Mouse (Mus musculus): ENCODE data around the gene Slc39a3. TPM values are rescaled to one million over a fixed set of nuclear protein-coding genes. Genes with fewer than 3 reads are reported as not detected.
"Not testable (repeated sequence)": the region's sequence is repeated elsewhere in the genome, so short reads cannot be mapped to it uniquely, and the experiment has no call there.

The Slc39a3 gene
- polyA plus RNA-seq, 1 experiment from 2014 or later: 9.6 TPM

- ATAC-seq (replicated peaks; ENCODE audit: extremely low read depth, insufficient read depth, low FRiP score): no peak
- Histone ChIP-seq H3K9me3 (replicated peaks; ENCODE audit: control insufficient read depth, low read length) (0 out of 2 replicates have a peak, but pooled peaks cover 2% of the 10 kb centered on the region), H3K27me3 (ENCODE audit: control insufficient read depth, insufficient read depth, low read length) (peaks cover 22% of the 10 kb centered on the region), H3K4me1 (ENCODE audit: control insufficient read depth, insufficient read depth, low read length) (peaks cover 13% of the 10 kb centered on the region), H3K4me2 (ENCODE audit: low read depth, low read length) (peak overlapping the region; percentile 55; the same call in 1 of the 2 replicates), H3K9ac (ENCODE audit: low read length) (no peak overlapping the region), H3K27ac (ENCODE audit: low read length) (no peak overlapping the region), H3K36me3 (ENCODE audit: control insufficient read depth, insufficient read depth) (no peaks in the 10 kb centered on the region), H3K4me3 (ENCODE audit: low read length) (no peak overlapping the region)
- WGBS: 40% methylated on average over 4 of the region's 4 CpGs
Observed at GRCm38 (mm10) chr10:80994621-80995020, 42.6 kb downstream of the Slc39a3 start.

- 68% methylated on average over 5 of the region's 5 CpGs for WGBS
- H3K4me2 ChIP-seq (ENCODE audit: low read depth, low read length): no peak overlapping the region
Observed at GRCm38 (mm10) chr10:80993276-80993675, 44.0 kb downstream of the Slc39a3 start.

GRCm38 (mm10) chr10:80991945-80992344 lies 45.3 kb downstream of the Slc39a3 start:
- no peak for ATAC-seq (replicated peaks; ENCODE audit: extremely low read depth, insufficient read depth, low FRiP score)
- no peak overlapping the region for H3K4me3 ChIP-seq (ENCODE audit: low read length)

More at GRCm38 (mm10) chr10:80993276-80993675, 44.0 kb downstream of the Slc39a3 start:
- ATAC-seq (replicated peaks; ENCODE audit: extremely low read depth, insufficient read depth, low FRiP score): no peak
- Histone ChIP-seq H3K36me3 (ENCODE audit: control insufficient read depth, insufficient read depth) (no peaks in the 10 kb centered on the region), H3K9ac (ENCODE audit: low read length) (no peak overlapping the region), H3K9me3 (replicated peaks; ENCODE audit: control insufficient read depth, low read length) (0 out of 2 replicates have a peak, but pooled peaks cover 2% of the 10 kb centered on the region), H3K27ac (ENCODE audit: low read length) (no peak overlapping the region), H3K4me1 (ENCODE audit: control insufficient read depth, insufficient read depth, low read length) (peaks cover 9% of the 10 kb centered on the region), H3K4me3 (ENCODE audit: low read length) (no peak overlapping the region), H3K27me3 (ENCODE audit: control insufficient read depth, insufficient read depth, low read length) (peaks cover 15% of the 10 kb centered on the region)

GRCm38 (mm10) chr10:80991007-80991406 lies 46.2 kb downstream of the Slc39a3 start:
- no peak for ATAC-seq (replicated peaks; ENCODE audit: extremely low read depth, insufficient read depth, low FRiP score)

More at GRCm38 (mm10) chr10:80991945-80992344, 45.3 kb downstream of the Slc39a3 start:
- 82% methylated on average over 1 of the region's 1 CpGs for WGBS
- Histone ChIP-seq H3K27me3 (ENCODE audit: control insufficient read depth, insufficient read depth, low read length) (peaks cover 6% of the 10 kb centered on the region; the same call in 1 of the 2 replicates), H3K9me3 (replicated peaks; ENCODE audit: control insufficient read depth, low read length) (0 out of 2 replicates have a peak, but pooled peaks cover 2% of the 10 kb centered on the region), H3K9ac (ENCODE audit: low read length) (no peak overlapping the region), H3K36me3 (ENCODE audit: control insufficient read depth, insufficient read depth) (no peaks in the 10 kb centered on the region), H3K27ac (ENCODE audit: low read length) (no peak overlapping the region), H3K4me2 (ENCODE audit: low read depth, low read length) (no peak overlapping the region), H3K4me1 (ENCODE audit: control insufficient read depth, insufficient read depth, low read length) (peaks cover 17% of the 10 kb centered on the region)

GRCm38 (mm10) chr10:80990406-80990805 lies 46.8 kb downstream of the Slc39a3 start:
- H3K4me1 ChIP-seq (ENCODE audit: control insufficient read depth, insufficient read depth, low read length): peaks cover 27% of the 10 kb centered on the region
- no peak overlapping the region for H3K27ac ChIP-seq (ENCODE audit: low read length)
- 69% methylated on average over 7 of the region's 7 CpGs for WGBS
- H3K36me3 ChIP-seq (ENCODE audit: control insufficient read depth, insufficient read depth): no peaks in the 10 kb centered on the region
- H3K4me2 ChIP-seq (ENCODE audit: low read depth, low read length): no peak overlapping the region
- H3K4me3 ChIP-seq (ENCODE audit: low read length): no peak overlapping the region
- no peak overlapping the region for H3K9ac ChIP-seq (ENCODE audit: low read length)
- H3K27me3 ChIP-seq (ENCODE audit: control insufficient read depth, insufficient read depth, low read length): peaks cover 6% of the 10 kb centered on the region; the same call in 1 of the 2 replicates
- H3K9me3 ChIP-seq (replicated peaks; ENCODE audit: control insufficient read depth, low read length): 0 out of 2 replicates have a peak, but pooled peaks cover 2% of the 10 kb centered on the region
- ATAC-seq (replicated peaks; ENCODE audit: extremely low read depth, insufficient read depth, low FRiP score): no peak

More at GRCm38 (mm10) chr10:80991007-80991406, 46.2 kb downstream of the Slc39a3 start:
- H3K4me1 ChIP-seq (ENCODE audit: control insufficient read depth, insufficient read depth, low read length): peaks cover 21% of the 10 kb centered on the region
- WGBS: 11% methylated on average over 3 of the region's 3 CpGs
- H3K36me3 ChIP-seq (ENCODE audit: control insufficient read depth, insufficient read depth): no peaks in the 10 kb centered on the region
- H3K27ac ChIP-seq (ENCODE audit: low read length): no peak overlapping the region
- H3K4me3 ChIP-seq (ENCODE audit: low read length): no peak overlapping the region
- H3K9me3 ChIP-seq (replicated peaks; ENCODE audit: control insufficient read depth, low read length): 0 out of 2 replicates have a peak, but pooled peaks cover 2% of the 10 kb centered on the region
- H3K4me2 ChIP-seq (ENCODE audit: low read depth, low read length): no peak overlapping the region
- no peak overlapping the region for H3K9ac ChIP-seq (ENCODE audit: low read length)
- peaks cover 6% of the 10 kb centered on the region; the same call in 1 of the 2 replicates for H3K27me3 ChIP-seq (ENCODE audit: control insufficient read depth, insufficient read depth, low read length)

- not testable (repeated sequence) for H3K27me3 ChIP-seq (ENCODE audit: control insufficient read depth, insufficient read depth, low read length); H3K36me3 ChIP-seq (ENCODE audit: control insufficient read depth, insufficient read depth); H3K4me2 ChIP-seq (ENCODE audit: low read depth, low read length); H3K27ac ChIP-seq (ENCODE audit: low read length); H3K9ac ChIP-seq (ENCODE audit: low read length); ATAC-seq (replicated peaks; ENCODE audit: extremely low read depth, insufficient read depth, low FRiP score); H3K4me3 ChIP-seq (ENCODE audit: low read length); H3K9me3 ChIP-seq (replicated peaks; ENCODE audit: control insufficient read depth, low read length)
- H3K4me1 ChIP-seq (ENCODE audit: control insufficient read depth, insufficient read depth, low read length): peaks cover 27% of the 10 kb centered on the region
- 54% methylated on average over 4 of the region's 4 CpGs for WGBS
Observed at GRCm38 (mm10) chr10:80989854-80990253, 47.4 kb downstream of the Slc39a3 start.

GRCm38 (mm10) chr10:80989446-80989845 lies 47.8 kb downstream of the Slc39a3 start:
- no peaks in the 10 kb centered on the region for H3K36me3 ChIP-seq (ENCODE audit: control insufficient read depth, insufficient read depth)
- ATAC-seq (replicated peaks; ENCODE audit: extremely low read depth, insufficient read depth, low FRiP score): no peak
- H3K4me3 ChIP-seq (ENCODE audit: low read length): no peak overlapping the region
- H3K4me1 ChIP-seq (ENCODE audit: control insufficient read depth, insufficient read depth, low read length): peaks cover 23% of the 10 kb centered on the region
- 0 out of 2 replicates have a peak, but pooled peaks cover 2% of the 10 kb centered on the region for H3K9me3 ChIP-seq (replicated peaks; ENCODE audit: control insufficient read depth, low read length)
- no peak overlapping the region for H3K4me2 ChIP-seq (ENCODE audit: low read depth, low read length)
- H3K9ac ChIP-seq (ENCODE audit: low read length): no peak overlapping the region
- peaks cover 3% of the 10 kb centered on the region for H3K27me3 ChIP-seq (ENCODE audit: control insufficient read depth, insufficient read depth, low read length)
- WGBS: 56% methylated on average over 6 of the region's 6 CpGs
- no peak overlapping the region for H3K27ac ChIP-seq (ENCODE audit: low read length)

- no peak overlapping the region for H3K4me2 ChIP-seq (ENCODE audit: low read depth, low read length)
- H3K36me3 ChIP-seq (ENCODE audit: control insufficient read depth, insufficient read depth): no peaks in the 10 kb centered on the region
Observed at GRCm38 (mm10) chr10:80987709-80988441, 49.4 kb downstream of the Slc39a3 start.

GRCm38 (mm10) chr10:80986754-80987153 lies 50.5 kb downstream of the Slc39a3 start:
- peaks cover 21% of the 10 kb centered on the region for H3K4me1 ChIP-seq (ENCODE audit: control insufficient read depth, insufficient read depth, low read length)
- 39% methylated on average over 6 of the region's 6 CpGs for WGBS
- no peak overlapping the region for H3K4me3 ChIP-seq (ENCODE audit: low read length)
- H3K36me3 ChIP-seq (ENCODE audit: control insufficient read depth, insufficient read depth): no peaks in the 10 kb centered on the region
- peaks cover 5% of the 10 kb centered on the region; the same call in 1 of the 2 replicates for H3K27me3 ChIP-seq (ENCODE audit: control insufficient read depth, insufficient read depth, low read length)
- ATAC-seq (replicated peaks; ENCODE audit: extremely low read depth, insufficient read depth, low FRiP score): peak; percentile 18; the same call in 1 of the 2 replicates
- H3K4me2 ChIP-seq (ENCODE audit: low read depth, low read length): no peak overlapping the region
- H3K9ac ChIP-seq (ENCODE audit: low read length): peak overlapping the region; percentile 26; the same call in 1 of the 2 replicates
- H3K27ac ChIP-seq (ENCODE audit: low read length): 0 out of 2 replicates have a peak overlapping the region, but pooled peaks have one; percentile 25
- H3K9me3 ChIP-seq (replicated peaks; ENCODE audit: control insufficient read depth, low read length): 0 out of 2 replicates have a peak, but pooled peaks cover 2% of the 10 kb centered on the region

More at GRCm38 (mm10) chr10:80987709-80988441, 49.4 kb downstream of the Slc39a3 start:
- peak; percentile 81 for ATAC-seq (replicated peaks; ENCODE audit: extremely low read depth, insufficient read depth, low FRiP score)
- peak overlapping the region; percentile 57 for H3K9ac ChIP-seq (ENCODE audit: low read length)
- H3K9me3 ChIP-seq (replicated peaks; ENCODE audit: control insufficient read depth, low read length): 0 out of 2 replicates have a peak, but pooled peaks cover 2% of the 10 kb centered on the region
- peaks cover 21% of the 10 kb centered on the region for H3K4me1 ChIP-seq (ENCODE audit: control insufficient read depth, insufficient read depth, low read length)
- H3K4me3 ChIP-seq (ENCODE audit: low read length): no peak overlapping the region
- peak overlapping the region; percentile 69 for H3K27ac ChIP-seq (ENCODE audit: low read length)
- peaks cover 9% of the 10 kb centered on the region for H3K27me3 ChIP-seq (ENCODE audit: control insufficient read depth, insufficient read depth, low read length)
- 8% methylated on average over 10 of the region's 10 CpGs for WGBS
